Mouse (Mus musculus) heart, adult 2 months (tissue): ENCODE results near the gene Cttnbp2. TPM values are rescaled to one million over a fixed set of nuclear protein-coding genes. Genes with fewer than 3 reads are reported as not detected.

Source experiments
- DNase-seq, 2 experiments: peaks; one replicate each; pipeline ENCODE4 v3.0.0; 2021
- H3K27ac ChIP-seq: fragments of 200-600 bp; 2 replicates; pipeline ENCODE4 v1.8.1; 2022
- H3K27me3 ChIP-seq: fragments of 200-500 bp; 2 replicates; pipeline ENCODE4 v1.6.1; 2012; ENCODE audit warnings: mild to moderate bottlenecking, low read length, inconsistent platforms, mixed read lengths; ENCODE audit not compliant: control insufficient read depth, insufficient read depth
- H3K36me3 ChIP-seq: fragments of 200-500 bp; 2 replicates; pipeline ENCODE4 v1.6.1; 2012; ENCODE audit warnings: low read length, inconsistent platforms; ENCODE audit not compliant: control insufficient read depth, insufficient read depth
- H3K4me1 ChIP-seq: fragments of 200-500 bp; 2 replicates; pipeline ENCODE4 v1.6.1; 2011; ENCODE audit warnings: low read length; ENCODE audit not compliant: control insufficient read depth, insufficient read depth
- H3K4me3 ChIP-seq: fragments of 200-600 bp; 2 replicates; pipeline ENCODE4 v1.8.1; 2022
- H3K79me2 ChIP-seq: fragments of 200-500 bp; replicated peaks from 2 replicates; pipeline ENCODE4 v1.6.1; 2012; ENCODE audit warnings: mild to moderate bottlenecking, inconsistent platforms, low read length, moderate library complexity, mixed read lengths; ENCODE audit not compliant: control insufficient read depth, insufficient read depth
- H3K9ac ChIP-seq: fragments of 200-500 bp; 2 replicates; pipeline ENCODE4 v1.6.1; 2012; ENCODE audit warnings: low read depth, mild to moderate bottlenecking, control low read depth, inconsistent platforms, low read length, mixed read lengths
- CTCF ChIP-seq: fragments of 200-600 bp; IDR thresholded peaks from 2 replicates; pipeline ENCODE4 v1.8.1; 2022; ENCODE audit warnings: antibody characterized with exemption, mild to moderate bottlenecking, moderate library complexity
- EP300 ChIP-seq: fragments of 200-500 bp; IDR thresholded peaks from 2 replicates; pipeline ENCODE4 v1.6.1; 2011; ENCODE audit warnings: low read depth, low read length, control low read depth; ENCODE audit not compliant: insufficient read depth
- POLR2A ChIP-seq: fragments of 200-500 bp; IDR thresholded peaks from 2 replicates; pipeline ENCODE4 v1.6.1; 2011; ENCODE audit warnings: mild to moderate bottlenecking, low read depth, low read length, control low read depth; ENCODE audit not compliant: insufficient read depth
- WGBS: fragments of 180-500 bp; shearing (Covaris S2); methylation state at CpG from one replicate; pipeline ENCODE4 v1.1.7; 2018; 5-methylcytosine and 5-hydroxymethylcytosine counted together
- intact Hi-C: fragments of 180-260 bp; cut with DNase I; formaldehyde crosslinking; loops from one replicate; pipeline ENCODE4 v1.15.1; 2025
- polyA plus RNA-seq: library from polyadenylated mRNA; depleted of rRNA; stranded (reverse); fragments of >200 nt; gene quantifications from 2 replicates; pipeline ENCODE4 v1.2.3, GENCODE M21; 2012
- total RNA-seq, 2 experiments: library from RNA; stranded (reverse); gene quantifications; 2 replicates each; pipeline ENCODE4 v1.2.3; 2021

Gene Cttnbp2
- total and polyA plus RNA-seq, 3 experiments = 0.66 to 2.3 (median 1.3) TPM

GRCm38 (mm10) chr6:18530394-18530793 lies 15.8 kb upstream of the Cttnbp2 start:
- Histone ChIP-seq H3K4me1 (no peaks in the 10 kb centered on the region), H3K4me3 (no peak overlapping the region), H3K36me3 (no peaks in the 10 kb centered on the region), H3K79me2 (no peaks in the 10 kb centered on the region), H3K9ac (no peak overlapping the region), H3K27ac (no peak overlapping the region), H3K27me3 (no peaks in the 10 kb centered on the region)
- no peak for TF ChIP-seq CTCF
- no peak for TF ChIP-seq EP300
- no peak for TF ChIP-seq POLR2A
- WGBS = 83% methylated on average over 3 of the region's 3 CpGs
- DNase-seq = no peak
- intact Hi-C loops = no loop called here

GRCm38 (mm10) chr6:18517626-18518025 lies 3.0 kb upstream of the Cttnbp2 start:
- Histone ChIP-seq H3K36me3 (no peaks in the 10 kb centered on the region), H3K9ac (no peak overlapping the region), H3K4me3 (no peak overlapping the region), H3K27me3 (peaks cover 2% of the 10 kb centered on the region), H3K79me2 (no peaks in the 10 kb centered on the region), H3K27ac (no peak overlapping the region), H3K4me1 (no peaks in the 10 kb centered on the region)
- TF ChIP-seq EP300 = no peak
- 51% methylated on average over 2 of the region's 2 CpGs for WGBS
- intact Hi-C loops = no loop called here
- DNase-seq = no peak

- peak overlapping the region; percentile 76 for H3K9ac ChIP-seq
- intact Hi-C loops = no loop called here
- DNase-seq = no peak
- H3K4me1 ChIP-seq = no peaks in the 10 kb centered on the region
- peak overlapping the region; percentile 51 for H3K27ac ChIP-seq
- WGBS = 4% methylated on average over 28 of the region's 28 CpGs
- H3K4me3 ChIP-seq = peak overlapping the region; percentile 67
- TF ChIP-seq EP300 (no peak), POLR2A (no peak), CTCF (no peak)
- no peaks in the 10 kb centered on the region for H3K79me2 ChIP-seq
- no peaks in the 10 kb centered on the region for H3K36me3 ChIP-seq
- H3K27me3 ChIP-seq = peaks cover 2% of the 10 kb centered on the region; the same call in 1 of the 2 replicates
These were observed 801 bp downstream of the Cttnbp2 start for GRCm38 (mm10) chr6:18513611-18514473.

GRCm38 (mm10) chr6:18511886-18512285 lies 2.8 kb downstream of the Cttnbp2 start:
- TF ChIP-seq CTCF (no peak), EP300 (no peak), POLR2A (no peak)
- Histone ChIP-seq H3K4me3 (no peak overlapping the region), H3K79me2 (no peaks in the 10 kb centered on the region), H3K4me1 (peaks cover 3% of the 10 kb centered on the region), H3K27me3 (peaks cover 2% of the 10 kb centered on the region; the same call in 1 of the 2 replicates), H3K27ac (no peak overlapping the region), H3K9ac (no peak overlapping the region), H3K36me3 (no peaks in the 10 kb centered on the region)
- WGBS = 88% methylated on average over 6 of the region's 6 CpGs
- no peak for DNase-seq
- intact Hi-C loops = no loop called here

GRCm38 (mm10) chr6:18508036-18508435 lies 6.6 kb downstream of the Cttnbp2 start:
- intact Hi-C loops = no loop called here
- peaks cover 3% of the 10 kb centered on the region for H3K4me1 ChIP-seq
- peak overlapping the region; percentile 50 for H3K27ac ChIP-seq
- H3K36me3 ChIP-seq = no peaks in the 10 kb centered on the region
- no peak overlapping the region for H3K4me3 ChIP-seq
- TF ChIP-seq POLR2A (no peak), EP300 (no peak), CTCF (no peak)
- peak in 1 of 2 experiments; percentile 13 for DNase-seq
- H3K79me2 ChIP-seq = no peaks in the 10 kb centered on the region
- WGBS = 4% methylated on average over 2 of the region's 2 CpGs
- H3K27me3 ChIP-seq = no peaks in the 10 kb centered on the region
- no peak overlapping the region for H3K9ac ChIP-seq

- Histone ChIP-seq H3K4me1 (no peaks in the 10 kb centered on the region), H3K4me3 (no peak overlapping the region), H3K27ac (no peak overlapping the region), H3K79me2 (no peaks in the 10 kb centered on the region), H3K27me3 (no peaks in the 10 kb centered on the region), H3K9ac (no peak overlapping the region), H3K36me3 (no peaks in the 10 kb centered on the region)
- TF ChIP-seq POLR2A (no peak), CTCF (no peak), EP300 (no peak)
- intact Hi-C loops = no loop called here
- WGBS = 44% methylated on average over 5 of the region's 5 CpGs
- DNase-seq = no peak
These were observed 14.8 kb downstream of the Cttnbp2 start for GRCm38 (mm10) chr6:18499833-18500232.
